Mouse (Mus musculus): ENCODE data around the gene Pfkfb4. TPM values are rescaled to one million over a fixed set of nuclear protein-coding genes. Genes with fewer than 3 reads are reported as not detected.

Pfkfb4 gene
- total RNA-seq, 2 experiments from 2014 or later, result 20.9 to 26.7 TPM

- no peak for DNase-seq (ENCODE audit: low spot score in 2 of 2)
Observed at GRCm38 (mm10) chr9:109056081-109056690, 64.6 kb downstream of the Pfkfb4 start.

GRCm38 (mm10) chr9:109056916-109057315 is 65.3 kb downstream of the Pfkfb4 start:
- no peak for DNase-seq (ENCODE audit: low spot score in 2 of 2)

GRCm38 (mm10) chr9:109057543-109057942 is 66.0 kb downstream of the Pfkfb4 start:
- DNase-seq (ENCODE audit: low spot score in 2 of 2), result no peak

- no peak for DNase-seq (ENCODE audit: low spot score in 2 of 2)
Observed at GRCm38 (mm10) chr9:109058006-109058765, 66.6 kb downstream of the Pfkfb4 start.

- DNase-seq (ENCODE audit: low spot score in 2 of 2), result peak; percentile 88 to 93
Observed at GRCm38 (mm10) chr9:109059136-109059903, 67.7 kb downstream of the Pfkfb4 start, which contains the start of gene Trex1. Gene Trex1 (minus strand): TSS chr9:109059734.

GRCm38 (mm10) chr9:109060184-109060897 is 68.8 kb downstream of the Pfkfb4 start:
- DNase-seq (ENCODE audit: low spot score in 2 of 2), result peak in 1 of 2 experiments; percentile 42

- DNase-seq (ENCODE audit: low spot score in 2 of 2), result no peak
Observed at GRCm38 (mm10) chr9:109060898-109061295, 69.3 kb downstream of the Pfkfb4 start.

GRCm38 (mm10) chr9:109068095-109068735 is 76.6 kb downstream of the Pfkfb4 start:
- no peak for DNase-seq (ENCODE audit: low spot score in 2 of 2)

GRCm38 (mm10) chr9:109073661-109074573 is 82.3 kb downstream of the Pfkfb4 start, which contains the start of gene Atrip:
Gene Atrip (minus strand): TSS chr9:109074124.
- DNase-seq (ENCODE audit: low spot score in 2 of 2), result peak; percentile 93 to 94

- DNase-seq (ENCODE audit: low spot score in 2 of 2), result no peak
Observed at GRCm38 (mm10) chr9:109080516-109080915, 88.9 kb downstream of the Pfkfb4 start.

- no peak for DNase-seq (ENCODE audit: low spot score in 2 of 2)
Observed at GRCm38 (mm10) chr9:109081749-109082123, 90.2 kb downstream of the Pfkfb4 start.

Small RNA genes lying within 50 kb of the gene (microRNA-seq; reads per million reads assigned to microRNA genes)
- 0 reads per million in 2 experiments for gene Mir711

Other genes starting within 250 kb of the Pfkfb4 start
- gene Ip6k2, start 208.0 kb upstream of the Pfkfb4 start, total RNA-seq (2021), result 100 to 1,000 TPM; 180 to 190 TPM
- gene Nckipsd, start 183.4 kb upstream of the Pfkfb4 start, total RNA-seq (2021), result 10 to 100 TPM; 40.7 to 43.4 TPM
- gene Celsr3, start 165.5 kb upstream of the Pfkfb4 start, total RNA-seq (2021), result 10 to 100 TPM; 64.6 to 78.9 TPM
- gene Slc26a6, start 138.5 kb upstream of the Pfkfb4 start, total RNA-seq (2021), result 10 to 100 TPM; 35.8 to 38.1 TPM
- gene Tmem89, start 77.2 kb upstream of the Pfkfb4 start, total RNA-seq (2021), result under 1 TPM in 1 of 2 experiments, not detected in 1; 0.39 TPM
- gene Uqcrc1, start 55.1 kb upstream of the Pfkfb4 start, total RNA-seq (2021), result 100 to 1,000 TPM; 348 to 361 TPM
- 1 to 10 TPM; 3.9 to 4.8 TPM for gene Col7a1, start 38.2 kb upstream of the Pfkfb4 start, total RNA-seq (2021)
- gene Ucn2, start 5.8 kb upstream of the Pfkfb4 start, total RNA-seq (2021), result under 1 TPM in 1 of 2 experiments, not detected in 1; 0.41 TPM
- gene Shisa5, start 46.8 kb downstream of the Pfkfb4 start, total RNA-seq (2021), result 10 to 100 TPM; 37.7 to 47.2 TPM
- gene Trex1, start 68.0 kb downstream of the Pfkfb4 start, total RNA-seq (2021), result 10 to 100 TPM; 11.9 to 13.2 TPM
- gene Atrip, start 82.3 kb downstream of the Pfkfb4 start, total RNA-seq (2021), result 10 to 100 TPM; 28.5 to 29.9 TPM
- gene Ccdc51, start 90.7 kb downstream of the Pfkfb4 start, total RNA-seq (2021), result 1 to 10 TPM; 6.1 to 7.3 TPM
- 100 to 1,000 TPM; 331 to 333 TPM for gene Tma7, start 90.8 kb downstream of the Pfkfb4 start, total RNA-seq (2021)
- 10 to 100 TPM; 87.8 to 89.8 TPM for gene Plxnb1, start 103.6 kb downstream of the Pfkfb4 start, total RNA-seq (2021)
- not detected for gene Fbxw21, start 170.3 kb downstream of the Pfkfb4 start, total RNA-seq (2021)
- gene Fbxw13, start 204.2 kb downstream of the Pfkfb4 start, total RNA-seq (2021), result not detected
- gene Fbxw20, start 243.0 kb downstream of the Pfkfb4 start, total RNA-seq (2021), result not detected

Measured in layer of hippocampus, postnatal 10 days (tissue).